Mouse (Mus musculus) urinary bladder, postnatal 14 days (tissue): ENCODE measurements at regions not wholly inside any gene's neighbourhood (a gene's known extent, or its start where the extent isn't known, plus 50 kb on each side); places are given as distances from the start of the nearest gene placed in this dataset.

Source experiments
- DNase-seq: peaks from one replicate; pipeline ENCODE4 v3.0.0; 2021; ENCODE audit warnings: low spot score

DNA sequence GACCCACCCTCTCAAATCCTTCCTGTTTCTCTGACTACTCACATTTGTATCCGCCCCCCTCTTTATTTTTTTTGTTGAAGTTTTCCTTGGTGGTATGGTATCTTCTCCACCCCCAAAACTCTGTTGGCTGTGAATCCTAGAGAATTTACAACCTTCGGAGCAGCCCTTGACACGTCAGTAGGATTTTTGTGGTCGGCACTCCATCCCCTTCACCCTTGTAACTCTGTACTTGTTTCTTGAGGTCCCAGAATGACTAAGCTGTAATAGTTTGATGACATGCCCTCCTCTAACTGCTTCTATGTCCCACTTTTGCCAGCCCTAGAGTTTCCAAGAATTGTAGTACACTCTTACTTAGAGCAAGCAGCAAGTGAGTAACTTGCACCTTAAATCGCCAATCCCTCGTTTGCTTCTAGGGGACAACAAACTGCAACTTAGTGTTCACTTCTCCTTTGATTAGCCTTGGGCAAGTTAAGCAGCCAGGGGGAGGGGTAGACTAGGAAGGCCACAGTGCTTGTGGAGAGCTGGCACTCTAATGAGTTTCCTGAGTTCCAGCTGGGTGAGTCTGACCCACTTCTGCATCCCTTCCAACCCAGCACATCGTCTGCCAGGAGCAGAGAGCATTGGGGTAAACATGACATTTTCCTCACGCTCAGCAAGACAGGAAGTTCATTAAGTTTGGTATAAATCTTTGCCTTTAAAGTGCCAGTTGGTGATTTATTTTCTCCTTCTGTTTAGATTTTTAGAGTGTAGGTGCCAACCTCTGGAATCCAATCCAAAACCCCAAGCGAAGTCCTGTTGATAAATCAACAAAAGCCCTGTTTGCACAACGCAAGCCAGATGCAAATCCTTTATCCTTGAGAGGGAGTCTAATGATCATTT lies 118.7 kb downstream of the Foxa2 start:
- no peak for DNase-seq

DNA sequence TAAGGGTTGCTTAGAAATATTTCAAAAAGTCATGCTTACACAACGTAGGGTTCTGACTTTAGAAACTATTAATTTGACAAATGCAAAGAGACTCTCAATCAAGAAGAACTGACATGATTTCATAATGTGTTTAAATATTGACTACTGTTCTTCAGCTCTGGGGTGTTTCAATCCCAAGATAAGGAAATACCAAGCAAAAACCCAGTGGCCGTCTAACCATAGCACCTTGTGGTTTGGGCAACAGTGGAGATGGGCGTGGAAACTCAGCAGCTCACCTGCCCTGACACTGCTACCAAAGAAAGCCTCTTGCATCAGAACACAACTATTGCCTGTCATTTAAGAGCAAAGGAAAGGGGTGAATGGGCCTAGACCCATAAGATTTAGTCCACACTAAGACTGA lies 119.9 kb downstream of the Foxa2 start:
- DNase-seq, result no peak

DNA sequence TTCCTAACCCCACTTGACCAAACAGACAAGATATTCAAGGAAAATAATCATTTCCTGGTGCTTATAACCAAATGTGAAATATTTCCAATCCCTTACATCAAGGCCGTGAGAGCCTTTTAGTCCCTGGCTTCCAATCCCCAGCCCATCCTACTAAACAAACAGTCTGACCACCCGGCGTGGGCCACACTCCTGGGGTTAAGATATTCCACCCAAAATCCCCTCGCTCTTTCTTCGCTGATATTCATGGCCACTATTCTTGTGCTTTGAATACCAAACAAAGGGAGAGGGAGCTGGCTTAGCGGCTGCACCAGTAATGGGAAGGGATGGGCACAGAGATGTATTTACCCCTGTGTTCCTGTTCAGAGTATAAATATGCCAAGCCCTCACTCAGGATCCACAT lies 139.4 kb downstream of the Foxa2 start:
- no peak for DNase-seq

DNA sequence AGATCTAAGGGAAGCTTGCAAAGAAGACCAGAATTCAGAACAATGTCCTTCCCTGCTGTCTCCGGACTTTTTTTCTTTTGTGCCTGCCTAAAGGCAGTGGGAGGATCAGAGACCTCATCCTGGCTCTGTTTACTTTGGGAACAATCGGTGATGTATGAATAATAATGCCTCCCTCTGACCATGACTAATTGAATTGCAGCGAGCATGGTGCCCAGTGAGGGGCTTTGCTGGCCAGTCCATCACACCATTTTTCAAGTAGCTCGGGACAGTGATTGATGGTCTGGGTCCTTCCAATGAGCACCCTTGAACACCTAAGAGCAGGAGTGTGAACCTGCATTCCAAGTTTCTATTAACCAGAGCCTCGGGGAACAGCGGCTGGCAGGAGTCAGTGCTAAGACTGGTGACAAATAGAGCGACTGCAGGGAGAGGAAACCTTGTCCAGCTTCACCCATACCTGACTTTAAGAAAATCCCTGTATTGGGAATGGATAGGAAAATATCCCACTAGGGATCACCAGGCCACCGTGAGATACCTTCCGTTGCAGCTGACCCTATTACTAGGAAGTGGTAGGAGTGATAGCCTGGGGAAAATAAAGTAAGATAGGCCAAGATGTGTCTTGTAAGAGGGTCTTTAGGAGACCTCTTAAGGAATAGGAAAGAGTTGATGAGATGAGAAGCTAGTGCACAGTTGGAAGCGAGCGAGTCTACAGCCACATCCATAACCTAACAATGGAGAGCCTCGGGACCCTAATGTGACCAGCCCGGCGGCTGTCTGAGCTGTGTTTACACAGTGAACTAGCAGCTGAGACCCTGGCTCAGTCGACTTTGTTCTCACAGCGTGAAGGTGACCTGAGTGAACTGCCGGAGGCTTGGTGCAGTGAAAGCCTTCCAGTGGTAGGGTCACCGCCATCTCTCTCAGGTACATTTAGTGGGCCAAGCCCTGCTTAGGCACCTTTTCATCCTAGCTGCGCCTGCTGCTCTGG lies 140.7 kb downstream of the Foxa2 start:
- no peak for DNase-seq

DNA sequence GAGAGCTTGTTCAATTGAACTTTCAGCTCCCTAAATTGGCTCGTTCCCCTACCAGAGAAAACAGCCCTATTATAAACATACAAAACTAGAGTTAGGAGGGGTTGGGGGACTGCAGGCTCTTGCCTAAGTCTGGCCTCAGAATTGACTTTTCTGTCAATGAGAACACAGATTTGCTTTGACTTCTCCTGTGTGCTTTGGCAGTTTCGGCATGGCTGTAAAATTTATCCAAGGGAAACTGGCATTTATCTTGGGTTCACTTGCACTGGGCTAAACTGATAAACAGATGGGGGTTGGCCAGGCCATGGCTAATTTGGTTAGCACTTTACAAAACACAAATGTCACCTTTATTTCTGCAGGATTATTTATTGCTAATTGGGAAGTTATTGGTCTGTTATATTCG lies 141.7 kb downstream of the Foxa2 start:
- no peak for DNase-seq

DNA sequence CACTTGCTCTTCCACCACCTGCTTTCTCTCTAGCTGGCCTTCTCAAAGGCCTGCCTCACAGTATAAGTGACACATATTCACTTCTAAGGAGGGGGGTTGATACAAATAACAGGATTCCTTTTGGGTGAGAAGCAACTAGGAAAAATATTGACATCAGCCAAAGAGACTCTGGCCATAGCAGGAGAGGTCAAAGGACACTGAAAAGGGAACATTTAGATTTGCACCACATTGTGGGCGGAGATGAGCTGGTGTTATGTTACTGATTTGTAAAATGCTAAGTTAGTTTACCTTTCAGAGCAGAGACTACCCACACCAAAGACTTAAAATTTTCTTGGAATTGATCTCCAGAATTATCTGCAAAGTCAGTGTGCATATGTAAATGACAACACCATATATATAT lies 147.5 kb downstream of the Foxa2 start:
- no peak for DNase-seq

DNA sequence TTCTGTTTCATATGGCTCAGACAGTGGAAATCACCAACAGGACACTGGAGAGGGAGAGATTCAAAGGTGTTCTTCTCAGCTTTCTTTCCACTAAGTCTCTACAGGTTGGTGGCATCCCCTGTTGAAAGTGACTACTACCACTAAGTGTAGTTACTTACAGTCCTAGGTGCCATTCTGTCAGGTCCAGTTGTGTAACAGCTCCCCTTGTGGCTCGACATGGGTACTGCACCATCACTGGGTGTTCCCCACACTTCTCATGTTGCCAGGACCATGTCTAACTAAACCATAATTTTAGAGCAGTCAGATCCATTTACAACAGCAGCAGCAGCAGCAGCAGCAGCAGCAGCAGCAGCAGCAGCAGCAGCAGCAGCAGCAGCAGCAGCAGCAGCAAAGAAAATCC lies 151.1 kb downstream of the Foxa2 start:
- DNase-seq, result peak; percentile 19

DNA sequence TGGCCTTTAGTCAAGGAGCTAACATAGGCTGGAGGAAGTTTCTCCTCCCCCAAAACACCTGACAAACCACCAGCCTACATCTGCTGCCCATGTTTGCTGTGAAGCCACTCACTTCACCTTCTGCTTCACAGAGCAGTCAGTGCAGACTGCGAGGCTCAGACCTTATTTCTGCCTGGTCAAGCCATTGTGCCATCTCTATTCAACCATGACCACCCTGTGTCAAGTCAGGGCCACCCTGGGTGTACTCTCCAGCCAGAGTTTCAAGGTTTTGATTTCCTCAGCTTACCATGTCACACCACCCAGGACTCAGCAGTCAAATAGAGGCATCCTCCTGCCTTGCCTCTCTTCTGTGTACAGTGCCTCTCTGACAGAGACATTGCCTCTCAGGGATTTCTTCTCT lies 152.6 kb downstream of the Foxa2 start:
- no peak for DNase-seq

DNA sequence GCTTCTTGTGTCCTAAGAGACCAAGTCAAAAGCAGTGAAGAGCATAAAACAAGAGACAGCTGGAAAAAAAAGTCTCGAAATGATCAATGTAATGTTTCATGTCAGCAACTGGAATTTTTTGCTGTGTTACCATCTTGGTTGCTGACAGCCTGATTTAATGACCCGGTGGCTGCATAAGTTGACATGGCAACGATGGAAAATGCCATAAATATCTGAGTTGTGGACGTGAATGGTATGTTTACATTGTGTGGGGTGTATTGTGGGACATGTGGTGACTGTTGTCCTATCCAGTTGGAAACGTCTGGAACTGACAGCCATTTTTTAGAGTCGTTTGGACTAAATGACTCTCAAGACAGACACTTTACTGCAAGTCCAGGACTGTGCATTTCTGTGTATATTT lies 160.6 kb downstream of the Foxa2 start:
- DNase-seq, result no peak

DNA sequence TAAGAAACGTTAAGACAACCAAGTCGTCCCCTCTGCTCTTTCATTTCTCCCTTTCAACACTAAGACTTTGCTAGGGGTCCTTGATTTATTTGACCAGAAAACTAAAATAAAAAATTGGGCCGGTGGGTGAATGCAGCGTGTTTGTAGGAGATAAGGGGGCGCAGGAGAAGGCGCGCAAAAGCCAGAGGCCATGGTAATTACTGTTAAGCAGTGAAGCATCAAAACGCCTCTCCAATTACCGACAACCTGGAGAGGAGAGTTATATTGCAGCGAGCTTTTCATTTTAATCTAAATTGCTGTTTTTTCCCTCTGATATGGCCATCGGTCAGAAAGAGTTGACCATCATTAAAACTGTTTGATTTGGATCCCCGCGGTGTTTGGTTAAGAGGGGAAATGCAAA lies 168.9 kb downstream of the Foxa2 start:
- DNase-seq, result no peak

DNA sequence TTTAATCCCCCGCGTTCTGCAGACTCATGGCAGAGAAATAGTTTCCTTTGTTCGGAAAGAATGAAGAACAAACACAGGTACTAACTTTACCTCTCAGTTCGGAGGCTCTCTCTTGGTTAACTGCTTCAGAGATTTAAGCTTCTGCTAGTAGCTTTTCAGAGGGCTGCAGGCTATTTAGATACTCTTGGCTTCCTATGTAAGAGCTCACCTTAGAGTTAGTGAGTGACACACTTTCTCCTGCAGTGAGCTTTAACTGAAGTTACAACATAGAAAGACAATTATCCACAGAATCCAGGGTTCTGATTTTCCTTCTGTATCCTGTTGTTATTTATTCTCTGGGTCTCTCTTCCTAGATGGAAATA lies 169.2 kb downstream of the Foxa2 start:
- no peak for DNase-seq

DNA sequence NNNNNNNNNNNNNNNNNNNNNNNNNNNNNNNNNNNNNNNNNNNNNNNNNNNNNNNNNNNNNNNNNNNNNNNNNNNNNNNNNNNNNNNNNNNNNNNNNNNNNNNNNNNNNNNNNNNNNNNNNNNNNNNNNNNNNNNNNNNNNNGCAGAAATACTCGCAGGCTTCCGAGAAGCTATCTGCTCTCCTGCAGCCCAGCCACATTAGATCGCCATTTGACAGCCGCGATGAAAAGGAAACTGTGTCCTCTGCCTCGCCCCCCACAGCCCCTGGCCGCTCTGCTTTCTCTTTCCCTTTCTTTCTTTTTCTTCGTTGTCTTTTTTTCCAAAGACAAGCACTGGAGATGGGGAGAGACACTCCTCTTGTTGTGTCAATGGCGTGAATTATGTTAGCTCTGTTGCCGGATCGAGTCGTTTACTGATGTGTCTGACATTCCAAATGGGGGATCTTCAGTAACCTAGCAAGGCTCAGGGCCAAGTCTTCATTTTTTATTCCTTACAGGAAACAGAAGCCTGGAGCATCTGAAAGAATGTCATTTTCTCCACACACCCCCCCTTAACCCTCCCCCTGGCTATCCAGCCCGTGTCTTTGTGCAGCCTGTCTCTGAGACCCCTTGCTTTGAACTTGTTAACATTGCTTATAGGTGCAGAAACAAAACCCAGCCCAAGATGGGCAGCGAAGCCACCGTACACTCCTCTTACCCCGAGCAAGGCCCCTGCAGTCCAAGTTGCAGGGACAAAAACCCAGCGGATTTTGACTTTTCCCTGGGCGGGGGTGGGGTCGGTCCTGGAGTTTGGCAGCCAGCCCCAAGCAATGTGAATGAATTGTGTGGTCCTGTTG lies 169.8 kb downstream of the Foxa2 start:
- no peak for DNase-seq

DNA sequence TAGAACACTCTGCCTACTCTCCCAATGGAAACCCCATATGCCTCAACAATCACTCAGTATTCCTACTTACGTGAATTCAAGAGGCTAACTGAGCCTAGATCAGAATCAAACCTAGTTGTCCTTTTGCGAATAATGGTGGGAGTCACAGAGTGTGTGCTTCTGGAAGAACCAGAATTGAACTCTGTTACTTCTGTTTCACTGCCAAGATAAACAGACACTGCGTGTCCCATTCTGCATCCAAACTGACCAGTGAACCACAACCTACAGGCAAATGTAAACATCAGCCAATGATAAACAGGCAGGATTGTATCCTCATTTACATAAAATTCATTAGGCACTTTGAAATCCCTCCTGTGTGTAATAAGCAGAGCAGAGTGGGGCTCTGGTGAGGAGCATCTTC lies 173.8 kb downstream of the Foxa2 start:
- no peak for DNase-seq

DNA sequence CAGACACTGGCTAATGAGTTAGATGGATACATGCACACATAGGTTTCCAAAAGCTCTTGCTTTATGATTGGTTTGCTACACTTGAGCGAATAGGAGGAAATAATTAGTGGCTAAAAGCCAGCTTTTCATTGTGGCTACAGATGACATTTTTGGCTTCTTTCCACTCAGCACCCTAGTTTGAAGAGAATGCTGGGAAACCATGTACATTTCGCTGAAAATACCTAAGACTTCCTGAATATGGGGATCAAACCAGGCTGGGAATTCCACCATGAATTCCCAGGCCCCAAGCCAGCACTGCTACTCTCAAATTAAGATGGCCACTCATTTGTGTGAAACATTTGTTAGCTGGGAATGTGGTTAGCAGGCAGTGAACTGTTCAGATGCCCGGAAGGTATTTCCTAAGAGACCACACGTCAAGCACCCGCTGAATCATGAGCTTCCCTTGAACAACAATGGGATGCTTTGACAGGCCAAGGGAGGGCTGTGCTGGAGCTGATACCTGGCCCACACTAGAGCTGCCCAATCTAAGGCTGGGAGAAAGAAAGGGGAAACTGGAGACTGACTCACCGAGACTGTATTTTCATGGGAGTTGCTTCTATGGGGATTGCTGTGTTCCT lies 195.5 kb downstream of the Foxa2 start:
- DNase-seq, result no peak

DNA sequence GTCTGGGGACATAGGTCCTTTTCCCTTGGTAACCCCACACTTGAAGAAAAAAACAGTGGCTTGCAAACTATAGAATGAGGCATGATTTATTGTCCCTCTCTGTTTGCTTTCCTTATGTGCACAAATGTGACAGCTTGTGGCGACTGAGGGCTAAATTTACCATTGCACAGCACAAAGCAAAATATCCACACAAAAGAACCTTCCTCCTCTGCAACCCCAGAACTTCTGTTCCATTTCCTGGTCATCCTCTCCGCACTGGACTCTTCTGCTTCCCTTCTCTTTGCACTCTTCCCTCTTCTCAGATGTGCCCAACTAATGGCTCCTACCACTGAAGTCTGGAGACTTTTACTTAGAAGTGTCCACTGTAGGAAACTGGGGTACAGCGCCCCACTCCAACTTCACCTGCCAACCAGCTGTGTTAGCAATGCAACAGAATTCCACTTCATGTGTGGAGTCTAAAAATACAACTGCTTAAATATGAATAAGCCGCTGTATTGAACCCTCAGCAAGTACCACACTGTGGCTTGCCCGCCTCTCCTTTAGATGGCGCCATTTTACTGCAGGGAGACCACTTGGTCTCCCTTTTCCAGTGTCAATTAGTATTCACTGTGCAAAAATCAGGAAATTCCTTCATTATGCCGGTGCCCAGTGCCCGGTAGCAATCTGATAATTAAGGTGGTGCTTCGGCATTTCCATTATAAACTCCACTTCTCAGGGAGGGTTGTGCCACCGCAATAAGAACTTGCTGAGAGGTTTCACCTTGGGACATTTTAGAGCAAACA lies 199.6 kb downstream of the Foxa2 start:
- no peak for DNase-seq

DNA sequence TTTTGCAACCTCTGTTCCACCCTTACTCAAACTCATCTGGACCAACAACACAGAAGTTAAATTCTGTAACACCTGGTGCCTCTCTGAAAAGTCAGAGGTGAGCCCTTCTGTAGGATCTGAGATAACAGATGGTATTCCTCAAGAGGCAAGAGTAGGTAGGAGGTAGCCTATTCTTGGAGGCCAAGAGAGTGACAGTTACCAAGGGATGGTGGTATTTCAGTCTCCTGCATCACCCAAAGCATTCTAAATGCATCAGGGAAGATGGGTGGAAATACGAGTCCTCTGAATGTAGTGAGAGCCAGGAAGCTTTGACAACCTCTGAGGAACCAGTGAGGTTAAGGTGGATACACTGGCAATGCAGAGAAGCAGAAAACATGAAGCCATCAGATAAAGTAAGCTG lies 201.5 kb downstream of the Foxa2 start:
- no peak for DNase-seq

DNA sequence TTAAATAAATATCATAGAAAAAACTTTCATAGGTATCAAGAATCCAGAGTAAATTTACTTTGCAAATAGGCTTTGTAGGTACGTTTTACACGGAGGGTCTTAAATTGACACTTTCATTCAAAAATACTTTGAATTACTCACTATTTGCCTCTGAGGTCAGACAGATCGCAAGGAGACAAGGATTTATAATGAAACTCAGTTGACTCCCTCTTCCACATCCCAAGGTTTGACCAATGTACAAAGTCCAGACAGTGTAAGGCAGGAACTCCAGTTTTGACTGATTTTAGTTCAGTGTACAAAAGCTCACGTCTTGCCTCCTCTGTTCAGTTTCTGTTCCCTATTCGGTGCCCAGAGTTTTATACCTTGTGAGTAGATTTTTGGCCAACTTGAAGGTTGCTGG lies 205.8 kb downstream of the Foxa2 start:
- DNase-seq, result no peak

DNA sequence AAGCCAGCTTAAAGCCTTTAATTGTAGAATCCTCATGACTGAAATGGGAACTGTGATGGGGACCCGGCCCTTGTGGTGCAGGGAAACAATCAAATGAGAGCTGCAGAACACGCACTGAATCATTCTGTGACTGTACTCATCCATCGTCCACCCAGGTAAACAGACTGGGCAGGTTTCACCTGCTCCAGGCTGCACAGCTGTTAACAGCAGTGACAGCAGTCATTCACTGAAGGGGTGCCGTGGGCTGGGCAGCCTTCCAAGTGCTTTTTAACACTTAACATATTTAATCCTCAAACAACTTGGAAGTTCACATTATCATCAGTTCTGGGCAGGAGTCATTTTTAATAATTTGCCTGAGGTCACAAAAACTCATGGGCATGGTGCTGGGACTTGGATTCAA lies 208.2 kb downstream of the Foxa2 start:
- DNase-seq, result no peak

DNA sequence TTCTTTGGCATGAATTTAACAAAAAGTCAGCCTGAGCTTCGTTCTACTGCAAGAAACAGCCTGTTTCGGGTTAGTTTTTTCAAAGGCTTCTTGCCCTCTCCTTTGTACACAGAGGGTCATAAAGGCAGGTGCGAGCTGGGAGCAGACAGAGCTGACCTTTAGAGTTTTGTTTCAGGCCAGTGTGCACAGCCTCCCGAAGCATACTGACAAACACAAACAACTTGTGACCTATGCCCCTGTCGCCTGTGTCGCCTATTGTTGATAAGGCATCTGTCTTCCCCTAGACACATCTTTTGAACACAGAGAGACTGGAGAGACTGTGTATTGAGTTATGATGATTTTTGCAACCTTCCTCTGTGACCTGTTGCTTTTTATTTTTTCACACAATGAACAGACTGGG lies 216.2 kb downstream of the Foxa2 start:
- no peak for DNase-seq

DNA sequence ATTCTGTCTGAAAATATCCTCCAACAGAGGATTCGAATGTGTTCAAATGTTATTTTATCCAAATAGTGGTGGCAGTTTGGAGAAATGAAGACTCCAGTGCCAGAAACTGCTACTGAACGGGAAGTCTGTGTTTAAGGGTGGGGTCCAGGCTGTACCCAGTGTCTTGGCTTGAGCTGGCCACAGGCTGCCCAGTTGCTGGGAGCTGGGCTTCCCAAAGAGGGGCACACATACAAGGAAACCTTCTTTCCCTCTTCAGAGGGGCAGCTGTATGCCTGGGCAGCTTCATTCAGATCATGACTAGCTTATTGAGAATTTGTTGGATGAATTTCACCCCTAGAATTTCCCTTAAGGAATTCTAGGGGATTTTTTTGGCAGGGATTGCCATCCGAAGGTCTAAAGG lies 229.8 kb downstream of the Foxa2 start:
- DNase-seq, result no peak

DNA sequence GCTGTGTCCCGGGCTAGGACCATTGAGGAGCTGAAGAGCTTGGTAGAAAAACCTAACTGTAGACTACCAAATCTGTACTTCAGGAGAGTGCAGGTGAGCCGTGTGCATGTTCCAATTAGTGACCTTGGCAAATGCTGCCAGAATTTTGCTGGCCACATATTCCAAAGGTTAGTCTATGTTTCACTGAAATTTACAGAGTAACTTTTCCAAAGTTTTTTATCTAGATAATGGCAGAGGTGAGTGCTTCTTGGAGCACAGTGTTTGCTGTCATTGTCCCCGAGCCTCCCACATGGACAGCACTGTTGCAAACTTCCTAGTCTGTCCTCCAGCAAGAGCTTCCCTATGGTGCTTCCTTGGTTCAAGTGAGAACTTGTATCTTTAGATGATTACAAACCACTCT lies 232.5 kb downstream of the Foxa2 start:
- DNase-seq, result no peak
